19 mouse cellular contexts compared by ENCODE assay signal in the genomic region with DNA sequence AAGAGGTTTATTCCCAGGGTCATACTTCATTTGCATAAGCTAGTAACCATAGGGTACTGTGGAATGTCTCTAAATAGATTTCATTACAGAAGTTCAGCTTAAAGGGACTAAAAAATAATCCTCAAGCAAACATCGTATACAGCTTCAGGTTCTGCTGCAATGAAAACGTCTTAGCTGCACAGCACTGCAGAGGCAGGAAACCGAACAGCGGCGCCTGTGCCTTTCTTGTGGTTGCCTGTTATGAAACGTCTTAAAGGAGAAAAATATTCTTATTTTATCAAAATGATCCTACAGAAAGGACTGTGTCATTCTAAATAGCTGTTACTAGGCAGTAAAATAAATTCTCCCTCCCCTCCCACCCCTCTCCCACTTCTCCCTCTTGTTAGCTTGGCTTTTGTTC.
DNase-seq lines count a peak whose midpoint lies in the region; ATAC-seq and TF ChIP-seq lines count a peak whose summit lies in the region.
"Had no signal": no experiment of that assay in that cellular context is flagged by ENCODE, and none has a peak within 500 bp of the region (broad histone marks: within the 10 kb centered on the region; RNA-seq: fewer than 3 reads in every experiment).

No protein-coding gene starts in this region.

- H3K27ac ChIP-seq in midbrain, embryonic 11.5 days (ENCODE audit: low read depth, low read length): no peak overlapping the region
- H3K27ac ChIP-seq in midbrain, embryonic 16.5 days (ENCODE audit: low read length): no peak overlapping the region
- no peak overlapping the region for H3K27ac ChIP-seq in liver, postnatal 0 days (ENCODE audit: low read depth)
- H3K27ac ChIP-seq in forebrain, embryonic 13.5 days: no peak overlapping the region
- H3K27ac ChIP-seq: embryonic facial prominence, embryonic 13.5 days; forebrain, embryonic 15.5 days; heart, adult 2 months; kidney, postnatal 0 days; liver, embryonic 14.5 days had no signal

- no peak overlapping the region for H3K4me3 ChIP-seq in midbrain, embryonic 11.5 days (ENCODE audit: low read depth, low read length)
- no peak overlapping the region for H3K4me3 ChIP-seq in midbrain, embryonic 16.5 days (ENCODE audit: low read depth, low read length)
- H3K4me3 ChIP-seq in liver, postnatal 0 days (ENCODE audit: low read depth, low read length): no peak overlapping the region
- no peak overlapping the region for H3K4me3 ChIP-seq in forebrain, embryonic 13.5 days
- H3K4me3 ChIP-seq: embryonic facial prominence, embryonic 13.5 days; forebrain, embryonic 15.5 days; heart, adult 2 months had no signal

- H3K9ac ChIP-seq in midbrain, embryonic 11.5 days (ENCODE audit: low read length): no peak overlapping the region
- no peak overlapping the region for H3K9ac ChIP-seq in midbrain, embryonic 16.5 days (ENCODE audit: low read depth, low read length)
- H3K9ac ChIP-seq in liver, postnatal 0 days (replicated peaks): no peak overlapping the region
- H3K9ac ChIP-seq in forebrain, embryonic 13.5 days: no peak overlapping the region
- H3K9ac ChIP-seq: embryonic facial prominence, embryonic 13.5 days; forebrain, embryonic 15.5 days; liver, embryonic 14.5 days had no signal

- TF ChIP-seq CTCF in liver, postnatal 0 days (IDR thresholded peaks at IDR 0.05; ENCODE audit: low read depth): no peak

- no peaks in the 10 kb centered on the region for H3K36me3 ChIP-seq in midbrain, embryonic 11.5 days (ENCODE audit: control insufficient read depth, insufficient read depth, low read length)
- H3K36me3 ChIP-seq in midbrain, embryonic 16.5 days (ENCODE audit: control insufficient read depth, insufficient read depth, low read length): no peaks in the 10 kb centered on the region
- H3K36me3 ChIP-seq in liver, postnatal 0 days (replicated peaks; ENCODE audit: insufficient read depth, low read length): no peaks in the 10 kb centered on the region
- no peaks in the 10 kb centered on the region for H3K36me3 ChIP-seq in forebrain, embryonic 13.5 days (ENCODE audit: poor library complexity, severe bottlenecking)
- H3K36me3 ChIP-seq: embryonic facial prominence, embryonic 13.5 days; forebrain, embryonic 15.5 days had no signal

- WGBS in midbrain, embryonic 11.5 days: 43% methylated on average over 6 of the region's 6 CpGs
- WGBS in midbrain, embryonic 16.5 days: 41% methylated on average over 6 of the region's 6 CpGs
- WGBS in liver, postnatal 0 days (ENCODE audit: insufficient replicate concordance): 31% methylated on average over 6 of the region's 6 CpGs
- 63% methylated on average over 6 of the region's 6 CpGs for WGBS in forebrain, embryonic 13.5 days

- peaks cover 8% of the 10 kb centered on the region for H3K4me1 ChIP-seq in midbrain, embryonic 11.5 days (ENCODE audit: control insufficient read depth, insufficient read depth, low read length)
- no peaks in the 10 kb centered on the region for H3K4me1 ChIP-seq in midbrain, embryonic 16.5 days (ENCODE audit: control insufficient read depth, insufficient read depth, low read length)
- H3K4me1 ChIP-seq in liver, postnatal 0 days (ENCODE audit: insufficient read depth): no peaks in the 10 kb centered on the region
- no peaks in the 10 kb centered on the region for H3K4me1 ChIP-seq in forebrain, embryonic 13.5 days
- H3K4me1 ChIP-seq: embryonic facial prominence, embryonic 13.5 days; forebrain, embryonic 15.5 days had no signal

- no peaks in the 10 kb centered on the region for H3K27me3 ChIP-seq in midbrain, embryonic 11.5 days (ENCODE audit: control insufficient read depth, insufficient read depth, low read length)
- no peaks in the 10 kb centered on the region for H3K27me3 ChIP-seq in midbrain, embryonic 16.5 days (ENCODE audit: control insufficient read depth, insufficient read depth, low read depth, low read length)
- no peaks in the 10 kb centered on the region for H3K27me3 ChIP-seq in liver, postnatal 0 days (ENCODE audit: insufficient read depth, low read length)
- no peaks in the 10 kb centered on the region for H3K27me3 ChIP-seq in forebrain, embryonic 13.5 days
- H3K27me3 ChIP-seq: CH12.LX; embryonic facial prominence, embryonic 13.5 days; forebrain, embryonic 15.5 days had no signal

- H3K9me3 ChIP-seq in midbrain, embryonic 11.5 days (ENCODE audit: control insufficient read depth, low read length): no peaks in the 10 kb centered on the region
- no peaks in the 10 kb centered on the region for H3K9me3 ChIP-seq in midbrain, embryonic 16.5 days (replicated peaks; ENCODE audit: control insufficient read depth, low read length, poor library complexity, severe bottlenecking)
- H3K9me3 ChIP-seq in liver, postnatal 0 days (ENCODE audit: low read length): no peaks in the 10 kb centered on the region
- no peaks in the 10 kb centered on the region for H3K9me3 ChIP-seq in forebrain, embryonic 13.5 days (replicated peaks)
- H3K9me3 ChIP-seq: embryonic facial prominence, embryonic 13.5 days; forebrain, embryonic 15.5 days had no signal

- no peak for DNase-seq in midbrain, embryonic 11.5 days (ENCODE audit: low spot score, missing footprints)
- peak; percentile 10 for DNase-seq in brain, adult 2 months (ENCODE audit: low read depth, low spot score)
- peak; percentile 1 for DNase-seq in induced T-regulatory cell, adult 2 months (ENCODE audit: low read depth)
- peak; percentile 52 for DNase-seq in thymus, postnatal 25 days
- DNase-seq in liver, postnatal 0 days: no peak
- DNase-seq: cerebellum, adult 9-11 months; gastrocnemius, postnatal 25 days; heart, adult 2 months; heart, postnatal 36 days; kidney, adult 18-20 months; retina, postnatal 1 day; right cerebral cortex, postnatal 4 days had no signal

- ATAC-seq in midbrain, embryonic 11.5 days (ENCODE audit: low FRiP score): peak; percentile 59; the same call in 1 of the 2 replicates
- ATAC-seq in midbrain, embryonic 16.5 days: no peak
- no peak for ATAC-seq in liver, postnatal 0 days
- no peak for ATAC-seq in forebrain, embryonic 13.5 days
- ATAC-seq: forebrain, embryonic 15.5 days had no signal

- TF ChIP-seq EP300 in liver, postnatal 0 days (IDR thresholded peaks at IDR 0.05; ENCODE audit: low read depth): no peak

- no peak overlapping the region for H3K4me2 ChIP-seq in midbrain, embryonic 11.5 days
- no peak overlapping the region for H3K4me2 ChIP-seq in midbrain, embryonic 16.5 days (ENCODE audit: low read length)
- no peak overlapping the region for H3K4me2 ChIP-seq in liver, postnatal 0 days (ENCODE audit: low read depth, low read length)
- H3K4me2 ChIP-seq in forebrain, embryonic 13.5 days: no peak overlapping the region
- H3K4me2 ChIP-seq: embryonic facial prominence, embryonic 13.5 days; forebrain, embryonic 15.5 days had no signal

Comparison
In these comparisons a context has a peak if more than half of its experiments do, and no peak if none do; other contexts are left out.
1. DNase-seq: peak in brain, adult 2 months (single experiment), induced T-regulatory cell, adult 2 months (single experiment) and thymus, postnatal 25 days (single experiment); none in midbrain, embryonic 11.5 days (single experiment) and liver, postnatal 0 days (single experiment).